Mouse (Mus musculus): ENCODE results near the gene Sulf2.

GRCm38 (mm10) chr2:166170173-166170572, 14.7 kb upstream of the Sulf2 start:
- no peak for TF ChIP-seq CTCF (IDR thresholded peaks at IDR 0.05; ENCODE audit: borderline replicate concordance, insufficient read depth, low read depth, low read length)
- TF ChIP-seq POLR2A (IDR thresholded peaks at IDR 0.05; ENCODE audit: borderline replicate concordance, insufficient read depth, low read length): no peak
